Mouse (Mus musculus) stomach, postnatal 0 days (tissue): ENCODE measurements around the gene 2310007B03Rik.

ENCODE experiments used
- CTCF ChIP-seq: IDR thresholded peaks from 2 replicates; pipeline ENCODE4 v1.5.1; 2016; ENCODE audit warnings: antibody characterized with exemption, low read depth, mild to moderate bottlenecking, moderate library complexity
- EP300 ChIP-seq: optimal IDR thresholded peaks from 2 replicates; pipeline ENCODE3; 2016; ENCODE audit warnings: antibody characterized with exemption

GRCm38 (mm10) chr1:93194961-93195360, 34.2 kb upstream of the 2310007B03Rik start:
- TF ChIP-seq EP300 (no peak), CTCF (no peak)
